Mouse (Mus musculus) cerebellum, adult 8-10 months (tissue): ENCODE measurements around the gene Nox1.
"Not testable (repeated sequence)": the region's sequence is repeated elsewhere in the genome, so short reads cannot be mapped to it uniquely, and the experiment has no call there.

Experiments
- DNase-seq: peaks from one replicate; pipeline ENCODE4 v3.0.0; 2022

Nox1 gene

GRCm38 (mm10) chrX:134221856-134222255 is at the start of gene Nox1:
Gene Nox1 (minus strand): TSS chrX:134221956.
- DNase-seq, result no peak

- no peak for DNase-seq
Measured at GRCm38 (mm10) chrX:134262129-134262528, 40.4 kb upstream of the Nox1 start.

- no peak for DNase-seq
Measured at GRCm38 (mm10) chrX:134261191-134261590, 39.4 kb upstream of the Nox1 start.

- DNase-seq, result no peak
Measured at GRCm38 (mm10) chrX:134248202-134248601, 26.4 kb upstream of the Nox1 start.

- no peak for DNase-seq
Measured at GRCm38 (mm10) chrX:134245946-134246345, 24.2 kb upstream of the Nox1 start.

GRCm38 (mm10) chrX:134238266-134238665 is 16.5 kb upstream of the Nox1 start:
- DNase-seq, result no peak

- DNase-seq, result no peak
Measured at GRCm38 (mm10) chrX:134233048-134233447, 11.3 kb upstream of the Nox1 start.

GRCm38 (mm10) chrX:134220618-134221017 is 1.1 kb downstream of the Nox1 start:
- DNase-seq, result no peak

- DNase-seq, result no peak
Measured at GRCm38 (mm10) chrX:134218161-134218560, 3.6 kb downstream of the Nox1 start.

GRCm38 (mm10) chrX:134211151-134211642 is 10.6 kb downstream of the Nox1 start:
- no peak for DNase-seq

GRCm38 (mm10) chrX:134208491-134208890 is 13.3 kb downstream of the Nox1 start:
- DNase-seq, result no peak

- DNase-seq, result not testable (repeated sequence)
Measured at GRCm38 (mm10) chrX:134187201-134187600, 34.6 kb downstream of the Nox1 start, which contains the start of gene Arl13a. Gene Arl13a (plus strand): TSS chrX:134187501.

- no peak for DNase-seq
Measured at GRCm38 (mm10) chrX:134174699-134175098, 47.1 kb downstream of the Nox1 start.

GRCm38 (mm10) chrX:134170584-134170983 is 51.2 kb downstream of the Nox1 start:
- no peak for DNase-seq

- DNase-seq, result no peak
Measured at GRCm38 (mm10) chrX:134163484-134163883, 58.3 kb downstream of the Nox1 start.

GRCm38 (mm10) chrX:134162826-134163225 is 58.9 kb downstream of the Nox1 start:
- DNase-seq, result no peak

- peak; percentile 14 for DNase-seq
Measured at GRCm38 (mm10) chrX:134162043-134162720, 59.6 kb downstream of the Nox1 start, which contains the start of gene Xkrx. Gene Xkrx (minus strand): TSS chrX:134162076.

GRCm38 (mm10) chrX:134160442-134160841 is 61.3 kb downstream of the Nox1 start:
- DNase-seq, result no peak

- no peak for DNase-seq
Measured at GRCm38 (mm10) chrX:134158151-134158550, 63.6 kb downstream of the Nox1 start.

- no peak for DNase-seq
Measured at GRCm38 (mm10) chrX:134141986-134142385, 79.8 kb downstream of the Nox1 start.

- DNase-seq, result no peak
Measured at GRCm38 (mm10) chrX:134141551-134141950, 80.2 kb downstream of the Nox1 start.

- DNase-seq, result no peak
Measured at GRCm38 (mm10) chrX:134140024-134140423, 81.7 kb downstream of the Nox1 start.

GRCm38 (mm10) chrX:134133821-134134220 is 87.9 kb downstream of the Nox1 start:
- no peak for DNase-seq

- peak; percentile 7 for DNase-seq
Measured at GRCm38 (mm10) chrX:134132295-134132694, 89.5 kb downstream of the Nox1 start.

- DNase-seq, result no peak
Measured at GRCm38 (mm10) chrX:134128549-134128948, 93.2 kb downstream of the Nox1 start.
